Mouse (Mus musculus) hindbrain, embryonic 12.5 days (tissue): ENCODE results near the gene Kcnj12. TPM values are rescaled to one million over a fixed set of nuclear protein-coding genes. Genes with fewer than 3 reads are reported as not detected.

Experiments used
- ATAC-seq: fragments of 200-750 bp; cut with Nextera tagmentation; 2 replicates; pipeline ENCODE4 v1.8.0; 2017; ENCODE audit warnings: moderate TSS enrichment; ENCODE audit not compliant: low FRiP score
- H3K27ac ChIP-seq: fragments of 300-500 bp; sonication (generic); 2 replicates; pipeline ENCODE4 v1.5.1; 2016; ENCODE audit warnings: mild to moderate bottlenecking
- H3K27me3 ChIP-seq: fragments of 300-500 bp; sonication (generic); 2 replicates; pipeline ENCODE4 v1.6.1; 2016; ENCODE audit warnings: mild to moderate bottlenecking
- H3K36me3 ChIP-seq: fragments of 300-500 bp; sonication (generic); 2 replicates; pipeline ENCODE4 v1.6.1; 2016; ENCODE audit warnings: mild to moderate bottlenecking
- H3K4me1 ChIP-seq: fragments of 300-500 bp; sonication (generic); 2 replicates; pipeline ENCODE4 v1.6.1; 2016
- H3K4me2 ChIP-seq: fragments of 300-500 bp; sonication (generic); replicated peaks from 2 replicates; pipeline ENCODE4 v1.6.1; 2016; ENCODE audit warnings: mild to moderate bottlenecking
- H3K4me3 ChIP-seq: fragments of 300-500 bp; sonication (generic); 2 replicates; pipeline ENCODE4 v1.5.1; 2016; ENCODE audit warnings: mild to moderate bottlenecking
- H3K9ac ChIP-seq: fragments of 300-500 bp; sonication (generic); 2 replicates; pipeline ENCODE4 v1.6.1; 2016; ENCODE audit warnings: mild to moderate bottlenecking, moderate library complexity
- H3K9me3 ChIP-seq: fragments of 300-500 bp; sonication (generic); replicated peaks from 2 replicates; pipeline ENCODE4 v1.6.1; 2016; ENCODE audit warnings: mild to moderate bottlenecking
- WGBS: fragments of 180-500 bp; shearing (Covaris S2); methylation state at CpG from one replicate; pipeline ENCODE4 v1.1.7; 2016; 5-methylcytosine and 5-hydroxymethylcytosine counted together
- polyA plus RNA-seq: library from polyadenylated mRNA; unstranded; fragments of >200 nt; fragmentation: Nextera tagmentation; extraction: Ambion mirVana; gene quantifications from 2 replicates; pipeline ENCODE4 v1.2.1, GENCODE M21; 2016

Gene Kcnj12
- polyA plus RNA-seq, 1 experiment from 2014 or later: 2.7 TPM

DNA sequence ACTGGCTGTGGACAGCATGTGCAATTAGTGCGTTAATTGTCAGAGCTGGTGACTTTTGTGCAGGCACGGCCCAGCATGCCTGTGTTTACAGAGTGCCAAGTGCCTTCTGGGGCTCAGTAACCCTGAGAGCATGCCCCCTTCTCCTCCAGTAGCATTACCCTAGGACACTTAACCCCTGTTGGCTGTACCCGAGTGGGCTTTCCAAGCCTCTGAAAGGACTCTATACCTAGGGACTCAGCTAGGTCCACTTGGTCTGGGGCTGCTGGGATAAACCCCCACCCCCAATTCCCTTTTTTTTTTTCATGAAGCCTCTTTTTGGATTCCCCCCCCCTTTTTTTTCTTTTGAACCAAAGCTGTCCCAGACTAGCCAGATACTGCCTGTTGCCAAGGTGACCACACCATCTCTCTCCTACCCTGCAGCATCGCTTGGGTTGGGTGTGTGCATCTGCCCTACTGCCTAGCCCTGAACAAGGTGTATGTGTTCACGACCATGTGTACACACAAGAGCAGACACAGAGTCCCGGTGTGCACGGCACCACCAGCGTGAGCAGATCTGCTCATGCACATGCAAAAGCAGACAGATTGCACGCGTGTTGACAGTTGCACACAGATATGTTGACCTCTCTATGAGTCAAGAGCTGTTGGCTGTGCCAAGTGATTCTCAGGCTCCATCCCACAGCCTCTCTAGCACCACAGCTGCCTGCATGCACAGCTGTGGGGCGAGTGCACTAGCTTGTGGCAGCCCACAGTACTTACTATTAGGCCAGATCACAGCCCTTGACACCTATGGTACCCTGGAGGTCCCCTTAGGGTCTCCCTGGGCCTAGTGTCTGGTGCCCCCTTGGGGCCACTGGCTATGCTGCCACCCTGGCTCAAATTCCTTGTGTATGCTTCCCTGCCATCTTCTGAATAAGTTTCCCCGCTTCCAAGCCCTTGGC lies 21.0 kb downstream of the Kcnj12 start:
- Histone ChIP-seq H3K4me1 (peaks cover 21% of the 10 kb centered on the region; the same call in 1 of the 2 replicates), H3K27ac (peak overlapping the region; percentile 48), H3K27me3 (no peaks in the 10 kb centered on the region), H3K9me3 (no peaks in the 10 kb centered on the region), H3K4me3 (no peak overlapping the region), H3K4me2 (peak overlapping the region; percentile 2; the same call in 1 of the 2 replicates), H3K9ac (no peak overlapping the region), H3K36me3 (no peaks in the 10 kb centered on the region)
- whole genome bisulfite sequencing: 79% methylated on average over 12 of the region's 12 CpGs
- ATAC-seq: 0 out of 2 replicates have a peak, but pooled peaks have one; percentile 9

DNA sequence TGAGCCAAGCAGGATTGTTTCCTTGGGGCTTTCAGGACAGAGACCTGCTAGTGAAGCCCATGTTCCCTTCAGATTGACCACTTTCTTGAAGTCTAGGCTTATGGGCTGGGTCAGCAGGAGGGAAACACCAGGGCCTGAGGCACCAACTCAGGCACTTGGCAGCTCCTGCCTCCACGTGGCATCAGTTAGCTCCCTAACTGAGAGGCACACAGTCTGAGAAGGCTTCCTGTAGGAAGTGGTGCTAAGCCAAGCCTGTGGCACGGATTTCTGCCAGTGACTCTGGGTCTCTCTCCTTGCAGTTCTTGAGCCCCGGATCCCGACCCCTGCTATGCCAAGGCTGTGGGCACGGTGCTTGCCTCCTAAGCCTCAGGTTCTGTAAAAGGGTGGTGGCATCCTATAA lies 22.4 kb downstream of the Kcnj12 start:
- no peaks in the 10 kb centered on the region for H3K9me3 ChIP-seq
- no peak overlapping the region for H3K4me3 ChIP-seq
- H3K9ac ChIP-seq: no peak overlapping the region
- H3K27ac ChIP-seq: no peak overlapping the region
- WGBS: 80% methylated on average over 5 of the region's 5 CpGs
- ATAC-seq: no peak
- peaks cover 18% of the 10 kb centered on the region; the same call in 1 of the 2 replicates for H3K4me1 ChIP-seq
- no peaks in the 10 kb centered on the region for H3K27me3 ChIP-seq
- no peak overlapping the region for H3K4me2 ChIP-seq
- H3K36me3 ChIP-seq: no peaks in the 10 kb centered on the region

DNA sequence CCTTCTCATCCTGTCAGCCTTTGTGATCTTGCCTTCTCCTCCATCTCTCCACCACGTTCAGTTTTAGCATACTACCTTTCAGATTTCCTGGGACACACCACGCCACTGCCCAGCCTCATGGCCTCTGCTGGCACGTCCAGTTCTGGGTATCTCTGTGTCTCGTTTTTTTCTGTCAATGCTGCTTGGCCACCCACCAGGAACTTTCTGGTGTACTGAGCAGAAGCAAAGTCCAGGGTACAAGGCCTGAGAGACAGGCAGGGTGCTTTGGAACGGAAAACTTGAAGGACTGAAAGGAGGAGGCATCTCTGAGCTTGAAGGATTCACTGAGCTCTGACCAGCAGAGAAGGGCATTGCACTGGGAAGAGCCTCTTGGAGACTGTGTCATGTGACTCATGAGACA lies 25.1 kb downstream of the Kcnj12 start:
- Histone ChIP-seq H3K4me2 (no peak overlapping the region), H3K9me3 (no peaks in the 10 kb centered on the region), H3K27me3 (no peaks in the 10 kb centered on the region), H3K27ac (no peak overlapping the region), H3K4me3 (no peak overlapping the region), H3K4me1 (peaks cover 15% of the 10 kb centered on the region; the same call in 1 of the 2 replicates), H3K36me3 (no peaks in the 10 kb centered on the region), H3K9ac (no peak overlapping the region)
- 77% methylated on average over 5 of the region's 5 CpGs for WGBS
- no peak for ATAC-seq

DNA sequence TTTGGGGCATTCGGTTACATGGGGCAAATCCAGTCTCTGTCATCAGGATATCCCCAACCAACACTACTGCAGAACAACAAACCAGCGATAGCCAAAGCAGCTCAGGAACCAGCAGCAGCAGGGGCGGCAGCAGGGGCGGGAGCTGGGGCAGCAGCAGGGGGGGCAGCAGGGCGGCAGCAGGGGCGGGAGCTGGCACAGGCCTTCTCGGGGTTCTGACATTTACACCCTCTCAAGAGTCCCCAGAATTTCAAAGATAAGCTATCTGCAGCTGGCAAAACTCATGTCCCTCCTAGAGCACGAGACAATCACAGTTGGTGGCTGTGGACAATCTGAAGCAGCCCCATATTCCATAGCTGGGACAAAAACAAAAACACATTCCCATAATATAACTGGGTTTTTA lies 28.8 kb downstream of the Kcnj12 start:
- no peaks in the 10 kb centered on the region; the same call in 1 of the 2 replicates for H3K4me1 ChIP-seq
- ATAC-seq: no peak
- WGBS: 51% methylated on average over 8 of the region's 8 CpGs
- no peaks in the 10 kb centered on the region for H3K9me3 ChIP-seq
- no peak overlapping the region for H3K4me2 ChIP-seq
- no peak overlapping the region for H3K4me3 ChIP-seq
- H3K9ac ChIP-seq: no peak overlapping the region
- H3K27me3 ChIP-seq: no peaks in the 10 kb centered on the region
- no peaks in the 10 kb centered on the region for H3K36me3 ChIP-seq
- no peak overlapping the region for H3K27ac ChIP-seq

DNA sequence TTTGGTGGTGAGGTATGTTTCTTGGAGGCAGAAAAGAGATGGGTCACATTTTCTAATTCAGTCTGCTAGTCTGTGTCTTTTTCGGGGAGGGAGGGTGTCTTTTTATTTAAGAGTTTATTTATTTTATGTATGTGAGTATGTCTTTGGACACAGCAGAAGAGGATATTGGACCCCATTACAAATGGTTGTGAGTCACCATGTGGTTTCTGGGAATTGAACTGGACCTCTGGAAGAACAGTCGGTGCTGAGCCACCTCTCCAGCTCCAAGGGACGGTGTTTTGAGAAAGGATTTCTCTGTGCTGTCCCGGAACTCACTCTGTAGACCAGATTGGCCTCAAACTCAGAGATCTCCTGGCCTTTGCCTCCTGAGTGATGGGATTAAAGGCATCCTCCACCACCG lies 34.5 kb downstream of the Kcnj12 start:
- Histone ChIP-seq H3K4me1 (no peaks in the 10 kb centered on the region), H3K9me3 (no peaks in the 10 kb centered on the region), H3K4me2 (no peak overlapping the region), H3K27ac (no peak overlapping the region), H3K36me3 (no peaks in the 10 kb centered on the region), H3K9ac (no peak overlapping the region), H3K4me3 (no peak overlapping the region), H3K27me3 (no peaks in the 10 kb centered on the region)
- 76% methylated on average over 5 of the region's 5 CpGs for WGBS
- no peak for ATAC-seq

DNA sequence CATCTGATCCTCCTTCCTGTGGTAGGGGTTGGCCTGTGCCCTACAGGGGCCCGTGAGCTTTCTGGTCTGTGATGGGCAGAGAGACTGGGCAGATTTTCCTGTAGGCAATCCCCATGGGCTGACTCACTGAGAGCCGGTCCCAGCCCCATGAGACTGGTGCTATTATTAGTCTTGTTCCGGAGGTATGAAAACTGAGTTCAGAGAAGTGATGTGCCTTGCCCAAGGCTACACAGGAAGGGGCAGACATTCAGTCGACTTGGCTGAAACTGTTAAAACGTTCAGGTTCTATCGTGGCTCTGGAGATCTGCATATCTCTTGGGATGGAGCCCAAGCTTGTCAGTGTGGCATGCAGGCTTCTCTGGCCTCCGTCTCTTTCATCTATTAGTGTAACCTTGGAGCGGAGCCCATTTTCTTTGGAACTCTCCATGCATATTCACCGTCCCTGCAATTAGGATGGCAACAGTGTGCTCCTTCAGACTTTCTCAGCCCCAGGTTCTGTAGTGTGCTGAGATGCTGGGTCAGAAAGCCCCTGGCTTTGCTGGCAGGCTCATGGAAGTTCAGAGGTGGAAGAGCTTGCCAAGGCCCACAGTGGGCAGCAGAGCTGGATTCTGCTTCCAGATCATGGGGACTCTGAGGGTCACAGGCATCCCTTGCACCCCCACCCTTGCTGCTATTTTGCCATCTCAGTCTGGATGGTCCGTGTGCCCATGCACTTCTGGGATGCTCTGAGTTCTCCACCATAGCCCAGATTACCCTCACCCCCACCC lies 37.5 kb downstream of the Kcnj12 start:
- Histone ChIP-seq H3K9ac (no peak overlapping the region), H3K27me3 (no peaks in the 10 kb centered on the region), H3K4me1 (no peaks in the 10 kb centered on the region), H3K36me3 (no peaks in the 10 kb centered on the region), H3K9me3 (no peaks in the 10 kb centered on the region), H3K4me3 (no peak overlapping the region), H3K27ac (no peak overlapping the region), H3K4me2 (no peak overlapping the region)
- ATAC-seq: no peak
- WGBS: 80% methylated on average over 10 of the region's 10 CpGs

DNA sequence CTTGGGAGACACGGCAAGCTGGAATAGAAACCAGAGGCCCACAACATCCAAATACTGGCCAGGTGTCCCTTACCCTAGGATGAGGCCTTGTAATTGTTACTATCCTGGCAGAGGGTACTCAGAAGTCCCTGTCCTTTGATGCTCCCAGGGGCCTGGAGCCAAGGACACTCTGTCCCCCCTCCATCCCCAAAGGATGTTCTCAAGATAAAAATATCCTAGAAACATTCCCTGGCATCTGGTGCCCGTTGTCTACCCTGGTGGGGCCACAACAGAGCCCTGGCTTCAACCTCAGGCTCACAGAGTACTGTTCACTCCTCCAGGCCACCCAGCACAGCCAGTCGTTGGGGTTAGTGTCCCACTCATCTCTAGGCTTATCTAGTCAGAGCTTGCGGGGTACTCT lies 38.3 kb downstream of the Kcnj12 start:
- H3K36me3 ChIP-seq: no peaks in the 10 kb centered on the region
- H3K4me2 ChIP-seq: no peak overlapping the region
- H3K9me3 ChIP-seq: no peaks in the 10 kb centered on the region
- no peak overlapping the region for H3K9ac ChIP-seq
- WGBS: 83% methylated on average over 4 of the region's 4 CpGs
- H3K27me3 ChIP-seq: no peaks in the 10 kb centered on the region
- H3K4me1 ChIP-seq: no peaks in the 10 kb centered on the region
- no peak overlapping the region for H3K4me3 ChIP-seq
- ATAC-seq: no peak
- no peak overlapping the region for H3K27ac ChIP-seq

DNA sequence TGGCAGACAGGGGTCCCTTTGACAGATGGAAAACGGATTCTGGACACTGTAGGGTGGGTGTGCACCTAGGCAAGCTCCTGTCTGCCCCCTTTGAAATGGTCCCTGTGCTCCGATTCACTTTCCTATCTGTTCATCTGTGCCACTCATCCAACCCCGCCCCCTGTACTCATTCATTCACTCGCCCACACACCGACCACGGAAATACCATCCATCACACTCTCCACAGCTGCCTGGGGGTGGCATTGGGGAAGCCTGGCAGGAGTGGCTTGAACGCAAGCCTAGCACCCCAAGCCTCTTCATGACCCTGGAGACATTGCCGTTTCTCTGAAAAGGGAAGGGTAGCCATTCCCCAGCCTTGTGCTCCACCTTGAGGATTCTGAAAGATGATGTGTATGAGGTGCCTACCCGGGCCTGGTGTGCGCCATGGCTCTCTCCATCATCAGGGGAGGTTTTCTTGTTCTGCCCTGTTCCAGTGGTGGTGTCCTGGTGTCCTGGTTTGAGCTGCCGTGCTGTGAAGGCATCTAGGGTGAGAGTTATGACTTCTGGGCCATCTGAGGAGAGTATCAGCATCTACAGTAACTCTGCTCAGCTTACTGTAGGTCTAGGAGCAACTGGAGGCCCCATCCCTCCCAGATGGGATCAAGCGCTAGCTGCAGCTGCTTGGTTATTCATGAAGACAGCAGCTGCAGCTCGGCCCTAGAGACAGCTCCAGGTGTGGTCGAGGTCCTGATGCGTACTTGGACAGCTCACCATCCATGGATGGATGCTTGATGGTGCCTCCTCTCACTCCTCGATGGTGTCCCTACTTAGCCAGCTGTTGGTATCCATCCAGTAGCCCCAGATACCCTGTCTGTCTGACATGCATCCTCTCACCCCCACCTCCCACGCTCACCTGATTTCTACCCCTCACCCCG lies 40.4 kb downstream of the Kcnj12 start:
- Histone ChIP-seq H3K27me3 (no peaks in the 10 kb centered on the region), H3K9me3 (no peaks in the 10 kb centered on the region), H3K4me2 (no peak overlapping the region), H3K4me3 (no peak overlapping the region), H3K4me1 (no peaks in the 10 kb centered on the region), H3K9ac (no peak overlapping the region), H3K27ac (no peak overlapping the region), H3K36me3 (no peaks in the 10 kb centered on the region)
- 79% methylated on average over 18 of the region's 18 CpGs for WGBS
- no peak for ATAC-seq

DNA sequence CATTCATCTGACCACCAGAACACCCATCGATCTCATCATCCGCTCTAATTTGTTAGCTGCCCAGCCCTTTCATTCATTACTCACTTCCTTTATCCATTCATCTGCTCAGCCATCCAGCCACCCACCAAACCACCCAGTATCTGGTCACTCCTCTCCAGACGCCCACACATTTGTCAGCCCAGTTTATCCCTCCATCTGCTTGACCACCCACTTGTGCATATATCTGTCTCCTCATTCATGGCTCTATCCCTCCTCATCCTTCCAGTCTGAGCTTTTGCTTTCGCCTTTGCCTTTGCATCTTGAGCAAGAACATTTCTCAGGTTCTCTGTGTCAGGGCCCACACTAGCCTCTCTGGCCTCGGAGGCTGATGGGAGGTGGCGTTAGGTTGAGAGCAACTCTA lies 41.1 kb downstream of the Kcnj12 start:
- Histone ChIP-seq H3K27me3 (no peaks in the 10 kb centered on the region), H3K36me3 (no peaks in the 10 kb centered on the region), H3K9ac (no peak overlapping the region), H3K9me3 (no peaks in the 10 kb centered on the region), H3K27ac (no peak overlapping the region), H3K4me3 (no peak overlapping the region), H3K4me1 (no peaks in the 10 kb centered on the region), H3K4me2 (no peak overlapping the region)
- ATAC-seq: no peak
- 90% methylated on average over 6 of the region's 6 CpGs for WGBS

DNA sequence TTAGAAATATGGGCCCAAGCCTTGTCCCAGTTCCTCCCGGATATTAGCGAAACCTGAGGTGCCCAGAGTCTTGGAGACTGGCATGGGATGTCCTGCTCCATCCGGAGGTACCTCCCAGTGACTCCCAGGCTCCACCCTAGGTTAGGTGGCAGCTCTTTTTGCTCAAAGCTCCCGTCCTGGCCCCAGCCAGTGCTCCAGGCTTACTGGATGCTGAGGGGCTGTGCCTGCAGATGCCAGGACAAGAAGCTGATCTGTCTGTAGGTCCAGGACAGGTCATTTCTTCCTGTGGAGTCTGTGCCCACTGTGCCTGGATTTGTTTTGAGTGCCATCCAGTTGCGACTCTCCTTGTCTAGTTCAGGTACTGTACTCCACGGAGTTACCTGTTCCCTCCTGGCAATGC lies 43.3 kb downstream of the Kcnj12 start:
- Histone ChIP-seq H3K4me1 (no peaks in the 10 kb centered on the region), H3K27me3 (no peaks in the 10 kb centered on the region), H3K9ac (no peak overlapping the region), H3K4me2 (no peak overlapping the region), H3K36me3 (no peaks in the 10 kb centered on the region), H3K9me3 (no peaks in the 10 kb centered on the region), H3K4me3 (no peak overlapping the region), H3K27ac (no peak overlapping the region)
- ATAC-seq: no peak
- 88% methylated on average over 6 of the region's 6 CpGs for WGBS

DNA sequence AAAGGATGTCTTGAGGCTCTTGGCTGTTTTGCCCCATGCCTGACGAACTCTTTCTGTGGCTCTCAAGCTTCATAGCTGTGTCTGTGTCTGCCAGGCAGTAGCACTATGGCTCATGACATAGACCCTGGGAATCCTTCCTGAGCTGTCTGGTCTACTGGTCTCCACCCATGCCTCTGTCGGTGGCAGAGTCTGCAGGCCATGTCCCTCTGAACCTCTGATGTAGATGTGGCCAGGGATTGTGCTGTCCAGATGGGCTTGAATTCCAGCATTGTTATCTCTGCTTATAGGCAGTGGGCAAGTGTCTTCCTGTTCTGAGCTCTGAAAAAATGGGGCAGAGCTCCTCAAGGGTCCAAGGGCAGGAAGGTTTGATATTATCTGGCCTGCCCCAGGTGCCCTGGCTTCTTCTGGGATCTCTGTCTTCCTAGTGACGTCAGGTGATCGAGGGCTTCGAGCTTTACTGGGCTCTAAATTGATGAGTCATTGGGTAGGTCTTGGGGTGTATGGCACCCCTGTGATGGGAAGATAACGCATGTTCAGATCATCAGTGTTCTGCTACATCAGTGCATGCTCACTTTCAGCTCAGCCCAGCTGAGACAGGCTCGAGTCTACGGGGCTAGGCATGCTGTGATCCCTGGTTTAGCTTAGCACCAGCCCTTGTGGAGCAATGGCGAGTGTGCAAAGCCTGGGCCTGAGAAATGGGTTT lies 44.9 kb downstream of the Kcnj12 start:
- Histone ChIP-seq H3K4me2 (no peak overlapping the region), H3K27ac (no peak overlapping the region), H3K4me1 (no peaks in the 10 kb centered on the region), H3K4me3 (no peak overlapping the region), H3K9me3 (no peaks in the 10 kb centered on the region), H3K36me3 (no peaks in the 10 kb centered on the region), H3K27me3 (no peaks in the 10 kb centered on the region), H3K9ac (no peak overlapping the region)
- ATAC-seq: no peak
- WGBS: 88% methylated on average over 9 of the region's 9 CpGs
